Mouse (Mus musculus) monocyte, adult 2 months (primary cell): ENCODE measurements around the gene Stard3.

Source experiments
- DNase-seq, 2 experiments: peaks; one replicate each; pipeline ENCODE4 v3.0.0; 2022; ENCODE audit warnings: low spot score in 2 of 2, low read depth in 1 of 2

Stard3 gene

DNA sequence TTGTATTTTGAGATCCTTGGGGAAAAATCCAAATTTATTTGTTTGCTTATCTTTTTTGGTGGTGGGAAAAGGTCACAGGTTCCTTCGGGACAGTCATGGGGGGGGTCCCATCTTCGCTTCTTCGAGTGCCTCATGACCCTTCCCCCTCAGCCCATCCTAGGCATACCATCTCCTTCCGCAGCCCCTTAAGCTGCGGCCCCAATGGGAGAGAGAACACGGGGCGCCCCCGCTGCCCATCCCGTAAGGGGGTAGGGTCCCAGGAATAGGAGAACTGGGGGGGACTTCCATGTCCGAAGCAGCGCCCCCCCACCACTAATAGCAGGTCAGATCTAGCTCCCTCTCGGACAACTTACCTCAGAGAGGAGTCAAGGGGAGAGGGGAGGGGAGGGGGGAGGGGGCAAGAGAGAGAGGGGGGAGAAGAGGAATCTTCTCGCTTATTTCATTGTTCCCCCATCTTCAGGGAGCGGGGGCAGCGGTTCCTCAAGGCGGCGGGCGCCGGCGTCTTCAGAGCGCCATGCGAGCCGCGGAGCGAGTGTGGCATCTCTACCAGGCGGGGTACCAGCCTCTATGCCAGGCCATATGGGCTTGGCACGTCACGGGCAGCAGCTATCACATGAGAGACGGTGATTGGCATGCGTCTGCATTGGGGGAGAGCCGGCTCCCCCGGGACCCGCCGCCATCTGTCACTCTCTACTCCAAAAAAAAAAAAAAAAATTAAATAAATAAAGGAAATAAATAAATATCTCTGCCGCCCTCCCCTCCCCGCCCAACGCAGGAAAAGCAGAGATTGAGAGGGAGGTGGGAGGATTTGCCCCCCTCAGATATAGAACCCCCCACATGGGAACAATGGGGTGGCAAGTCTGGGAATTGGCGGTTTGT, 28.8 kb upstream of the Stard3 start, which contains the start of gene Neurod2:
Gene Neurod2, minus strand, starts transcription at position 568 of the 879 bp plus-strand sequence.
- no peak for DNase-seq

DNA sequence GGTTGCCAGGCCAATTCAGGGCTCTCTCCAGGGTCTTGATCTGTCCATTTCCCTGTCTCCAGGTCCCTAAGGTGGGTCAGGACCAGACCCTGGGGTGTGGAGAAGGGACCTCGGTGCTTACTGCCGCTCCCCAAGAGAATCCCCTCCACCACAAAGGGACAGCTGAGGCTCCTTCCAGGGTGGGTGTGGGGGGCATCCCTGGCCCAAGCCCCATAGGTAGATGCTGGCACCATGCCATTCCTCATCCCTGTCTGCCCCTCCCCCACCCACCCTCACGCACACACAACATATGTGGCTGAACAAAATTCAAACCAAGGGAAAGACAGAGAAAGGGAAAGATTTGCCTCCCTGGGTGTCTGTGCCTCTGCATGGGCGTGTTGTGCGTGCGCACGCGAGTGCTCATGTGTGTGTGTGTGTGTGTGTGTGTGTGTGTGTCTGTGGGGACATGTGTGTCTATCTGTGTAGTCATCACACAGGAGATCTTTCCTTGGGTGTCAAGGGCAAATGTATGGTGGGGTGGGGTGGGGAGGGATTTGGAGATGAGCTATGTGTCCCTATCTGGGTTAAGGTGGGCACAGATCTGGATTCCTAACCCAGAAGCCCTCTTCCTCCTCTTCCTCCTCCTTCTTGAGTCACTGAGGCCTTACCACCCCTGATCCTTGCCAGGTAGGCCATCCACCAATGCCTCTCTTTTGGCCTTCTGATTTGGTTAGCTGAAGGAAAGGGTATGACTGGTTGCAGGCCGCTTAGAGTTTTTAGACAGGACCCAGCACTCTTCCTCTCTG, 28.0 kb upstream of the Stard3 start:
- DNase-seq, result no peak

DNA sequence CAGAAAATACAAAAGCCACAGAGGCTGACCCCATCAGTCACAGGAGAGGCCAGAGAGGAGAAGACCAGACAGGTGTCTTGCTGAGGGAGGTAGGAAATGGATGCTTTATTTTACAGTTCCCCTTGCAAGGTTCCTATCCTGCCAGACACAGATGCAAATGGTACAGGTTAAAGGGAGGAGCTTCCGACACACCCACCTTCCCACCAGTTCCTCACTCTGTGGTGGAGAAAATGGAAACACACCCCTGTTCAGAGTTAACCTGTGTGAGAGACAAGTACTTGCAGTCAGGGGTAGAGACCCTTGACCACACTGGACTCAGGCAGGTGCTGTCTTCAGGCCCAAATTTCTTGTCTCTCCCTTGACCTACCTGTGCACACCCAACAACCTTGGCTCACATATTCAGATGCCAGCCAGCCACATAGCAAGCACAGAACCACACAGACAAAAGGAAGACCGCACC, 27.4 kb upstream of the Stard3 start:
- no peak for DNase-seq

DNA sequence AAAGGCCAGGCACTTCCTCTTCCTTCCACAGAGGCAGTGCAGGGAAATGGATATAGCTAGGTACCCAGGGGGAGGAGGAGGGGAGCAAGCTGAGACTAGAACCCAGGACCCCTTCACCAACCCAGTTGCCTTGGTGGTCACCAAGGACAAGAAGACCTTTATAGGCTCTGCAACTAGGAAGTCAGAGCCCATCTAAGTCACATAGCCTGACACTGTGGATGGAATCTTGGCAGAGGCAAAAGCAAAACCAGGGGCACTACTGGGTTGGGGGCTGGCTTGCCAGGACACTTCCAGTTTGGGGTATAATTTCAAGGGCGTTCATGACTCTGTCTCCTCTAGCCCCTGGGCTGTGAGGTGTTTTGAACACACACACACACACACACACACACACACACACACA, 26.8 kb upstream of the Stard3 start:
- DNase-seq, result no peak

DNA sequence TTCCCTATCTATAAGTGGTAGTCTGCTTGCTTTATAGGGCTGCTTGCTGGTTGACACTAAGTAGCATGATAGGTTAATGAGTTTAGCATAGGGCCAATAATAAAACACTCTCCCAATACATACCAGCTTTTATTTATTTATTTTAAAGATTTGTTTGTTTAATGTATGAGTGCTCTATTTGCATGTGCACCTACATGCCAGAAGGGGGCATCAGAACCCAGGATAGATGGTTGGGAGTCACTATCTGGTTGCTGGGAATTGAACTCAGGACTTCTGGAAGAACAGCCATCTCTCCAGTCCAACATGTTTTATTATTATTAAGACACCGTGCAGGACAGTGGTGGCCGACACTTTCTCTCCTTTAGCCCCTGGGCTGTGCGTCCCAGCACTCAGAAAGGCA, 26.0 kb upstream of the Stard3 start:
- no peak for DNase-seq

DNA sequence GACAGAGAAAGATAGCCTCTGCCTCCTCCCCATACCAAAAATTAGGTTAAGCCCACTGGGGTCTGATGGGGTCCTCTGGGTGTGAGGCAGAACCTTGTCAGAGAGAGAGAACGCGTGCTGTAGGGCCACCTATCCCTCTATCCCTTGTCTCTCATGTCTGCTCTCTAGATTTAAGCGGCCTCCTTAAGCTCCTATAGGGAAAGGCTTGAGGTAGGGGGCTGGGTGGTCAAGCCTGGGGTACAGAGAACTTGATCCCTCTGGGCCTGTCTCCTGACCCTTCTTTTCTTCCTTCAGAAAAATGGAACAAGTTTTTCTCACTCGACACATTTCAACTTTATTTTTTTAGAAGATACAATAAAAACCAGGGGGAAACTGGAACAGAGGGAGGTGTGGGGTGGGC, 25.3 kb upstream of the Stard3 start:
- no peak for DNase-seq

DNA sequence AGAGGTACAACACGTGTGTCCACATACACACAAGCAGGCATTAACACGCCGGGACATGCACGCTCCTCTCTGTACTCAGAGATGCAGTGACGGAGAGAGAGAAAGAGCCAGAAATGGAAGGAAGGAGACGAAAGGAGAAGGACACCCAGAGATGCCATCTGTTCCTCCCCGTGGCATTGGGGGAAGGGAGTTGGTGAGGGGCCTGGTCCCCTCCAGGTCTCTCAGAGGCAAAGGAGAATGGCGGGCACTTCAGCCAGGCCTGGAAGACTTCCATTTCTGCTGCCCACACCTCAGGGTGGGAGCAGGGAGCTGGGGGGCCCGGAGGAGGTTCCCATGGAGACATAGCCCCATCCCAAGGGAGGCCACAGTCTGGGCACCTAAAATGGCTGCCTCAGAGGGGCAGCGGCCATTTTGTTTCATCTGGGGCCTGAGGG, 24.9 kb upstream of the Stard3 start:
- DNase-seq, result no peak

DNA sequence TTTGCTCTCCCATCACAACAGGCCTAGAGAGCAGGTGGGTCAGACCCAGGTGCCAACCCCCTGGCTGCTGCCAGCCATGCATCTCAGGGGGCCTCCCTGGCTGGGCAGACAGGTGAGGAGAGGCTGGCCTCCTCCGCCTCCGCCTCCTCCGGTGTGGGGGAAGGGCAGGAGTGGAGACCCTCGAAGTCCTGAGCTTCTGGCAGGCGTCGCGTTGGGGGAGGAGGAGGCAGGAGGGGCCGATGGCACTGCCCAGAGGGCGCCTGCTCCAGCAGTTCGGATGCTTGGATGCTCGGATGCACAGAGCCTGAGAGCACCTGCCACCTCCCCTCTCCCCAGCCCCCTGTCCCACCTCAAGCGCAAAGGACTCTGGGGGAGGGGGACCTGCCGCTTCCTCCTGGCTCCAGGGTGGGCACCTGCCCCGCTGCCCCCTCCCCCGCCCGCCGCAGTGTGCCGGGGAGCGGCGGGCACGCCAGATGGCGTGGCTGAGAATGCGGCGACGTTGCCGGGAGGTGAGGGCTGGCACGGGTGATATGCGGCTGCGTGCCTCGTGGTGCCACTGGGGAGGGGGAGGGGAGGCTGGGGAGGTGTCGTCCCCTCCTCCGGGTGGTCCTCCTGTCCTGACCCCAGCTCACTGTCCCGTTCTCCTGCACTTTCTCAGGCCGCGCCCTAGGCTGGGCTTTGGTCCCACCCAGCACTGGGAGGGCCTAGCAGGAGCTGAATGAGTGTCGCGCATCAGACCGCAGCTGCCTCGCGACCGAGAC, 24.0 kb upstream of the Stard3 start:
- no peak for DNase-seq

DNA sequence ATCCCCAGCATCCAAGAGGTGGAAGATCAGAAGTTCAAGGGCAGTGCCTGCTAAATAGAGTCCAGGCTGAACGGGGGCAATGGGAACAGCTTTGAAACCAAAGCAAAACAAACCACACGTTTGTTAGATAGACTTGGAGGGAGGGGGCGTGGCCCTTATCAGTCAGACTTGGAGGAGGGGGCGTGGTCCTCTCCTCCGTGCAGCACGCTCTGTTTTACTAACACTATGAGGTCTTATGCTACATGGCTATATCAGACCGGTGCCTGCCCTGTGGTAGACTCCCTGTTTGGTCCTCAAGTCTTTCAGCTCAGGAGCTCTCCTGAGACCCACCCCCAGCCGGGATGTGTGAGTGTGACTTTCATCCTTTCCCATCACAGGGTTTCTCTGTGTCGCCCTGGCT, 22.9 kb upstream of the Stard3 start:
- DNase-seq, result no peak

DNA sequence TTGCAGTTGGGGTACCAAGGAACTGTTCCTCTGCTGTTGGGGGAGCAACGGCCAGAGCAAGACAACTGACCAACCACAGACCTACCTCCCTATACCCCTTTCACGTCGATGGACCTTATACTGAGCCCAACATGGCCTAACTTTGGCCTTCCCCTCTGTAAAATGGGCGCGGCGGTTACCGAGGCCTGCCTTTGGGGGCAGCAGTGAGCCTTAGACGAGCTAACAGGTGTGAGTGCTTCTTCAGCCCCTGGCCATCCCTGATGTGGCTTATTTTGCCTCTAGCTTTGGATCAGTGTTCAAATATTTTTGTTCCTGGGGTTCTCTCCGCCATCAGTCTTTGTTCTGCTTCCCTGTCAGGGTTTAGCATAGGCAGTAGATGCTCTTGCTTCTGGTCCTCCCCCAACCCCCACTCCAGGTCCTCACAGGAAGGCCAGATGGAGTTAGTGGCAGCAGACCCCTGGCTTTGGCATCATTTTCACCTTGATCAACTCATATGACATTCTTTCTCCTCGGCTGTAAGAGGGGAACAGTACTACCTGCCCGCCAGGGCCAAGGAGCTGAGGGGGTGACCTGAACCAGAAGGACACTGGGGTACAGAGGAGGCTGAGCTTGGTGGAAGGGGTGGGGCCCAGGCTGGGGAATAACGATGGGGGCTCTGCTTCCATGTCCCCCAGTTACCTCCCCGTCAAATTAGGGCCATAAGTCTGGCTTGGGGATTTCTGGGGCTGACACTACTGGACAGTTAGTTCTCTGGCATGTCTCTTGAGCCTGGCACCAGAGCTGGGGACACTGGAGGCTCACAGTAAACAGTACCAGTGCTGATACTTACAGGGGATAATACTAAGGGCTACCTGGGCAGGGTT, 21.7 kb upstream of the Stard3 start:
- no peak for DNase-seq

DNA sequence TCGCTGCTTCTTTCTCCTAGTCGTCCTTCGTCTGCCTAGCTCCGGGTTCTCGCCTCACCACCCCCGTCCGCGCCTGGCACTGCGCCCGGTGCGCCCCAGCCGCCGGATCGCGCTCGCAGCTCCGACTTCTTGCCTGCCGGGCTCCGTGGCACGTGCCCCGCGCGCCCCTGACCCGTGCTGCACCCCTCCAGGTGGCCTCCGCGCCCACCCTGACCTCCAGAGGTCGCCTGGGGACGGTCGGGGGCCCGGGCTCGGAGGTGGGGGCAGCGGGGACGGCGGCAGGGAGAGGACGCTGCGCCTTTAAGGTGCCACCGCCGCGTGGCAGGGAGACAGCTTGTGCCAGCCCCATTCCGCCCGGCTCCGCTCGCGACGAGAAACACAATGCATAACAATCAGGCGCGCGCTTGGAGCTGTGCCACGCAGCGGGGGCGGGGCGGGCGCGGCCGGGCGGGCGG, 19.6 kb upstream of the Stard3 start:
- no peak for DNase-seq

DNA sequence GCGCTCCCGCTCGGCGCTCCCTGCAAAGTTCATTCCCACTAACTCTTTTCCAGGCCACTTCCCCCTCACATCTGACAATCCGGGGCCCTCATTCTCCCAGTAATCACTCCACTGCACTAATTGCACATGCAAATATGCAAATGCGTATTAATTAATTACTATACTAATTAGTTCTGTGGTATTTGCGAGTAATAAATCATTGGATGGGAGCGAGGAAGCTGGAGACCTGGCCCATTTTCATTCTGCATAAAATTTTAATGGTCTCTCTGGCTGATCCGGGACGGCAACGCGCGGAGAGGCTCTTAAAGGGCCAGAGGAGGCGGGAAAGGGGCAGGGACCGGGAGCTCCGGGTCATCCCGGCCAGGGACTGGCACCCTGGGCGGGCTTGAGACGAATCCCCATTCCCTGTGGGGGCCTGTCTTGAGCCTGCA, 19.1 kb upstream of the Stard3 start:
- no peak for DNase-seq

DNA sequence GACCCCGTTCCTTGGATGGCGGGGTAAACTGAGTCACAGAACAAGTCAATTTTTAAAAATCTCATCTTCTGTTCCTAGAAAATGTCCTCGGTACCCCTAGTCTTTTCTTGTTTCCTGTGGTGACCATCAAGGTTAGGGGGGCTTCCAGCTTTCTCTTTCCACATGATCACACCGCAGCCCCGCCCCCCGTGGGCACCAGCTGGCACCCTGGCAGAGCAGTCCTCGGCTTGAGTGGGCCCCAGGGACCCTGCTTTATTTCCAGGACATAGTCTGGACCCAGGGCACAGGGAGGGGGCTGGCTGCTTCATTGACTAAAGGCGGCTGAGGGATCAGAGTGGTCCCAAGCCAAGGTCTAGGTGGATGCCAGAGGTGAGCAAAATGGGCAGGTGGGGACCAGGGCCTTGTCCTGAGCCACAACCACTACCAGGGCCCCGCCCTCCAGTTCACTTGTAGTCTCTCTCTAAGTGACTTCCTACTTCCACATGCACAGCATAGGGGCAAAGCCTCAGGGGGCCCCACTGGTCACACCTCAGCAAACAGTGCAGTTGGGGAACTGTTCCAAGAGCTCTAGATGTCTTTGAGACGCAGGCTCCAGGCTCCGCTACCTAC, 18.4 kb upstream of the Stard3 start:
- no peak for DNase-seq

DNA sequence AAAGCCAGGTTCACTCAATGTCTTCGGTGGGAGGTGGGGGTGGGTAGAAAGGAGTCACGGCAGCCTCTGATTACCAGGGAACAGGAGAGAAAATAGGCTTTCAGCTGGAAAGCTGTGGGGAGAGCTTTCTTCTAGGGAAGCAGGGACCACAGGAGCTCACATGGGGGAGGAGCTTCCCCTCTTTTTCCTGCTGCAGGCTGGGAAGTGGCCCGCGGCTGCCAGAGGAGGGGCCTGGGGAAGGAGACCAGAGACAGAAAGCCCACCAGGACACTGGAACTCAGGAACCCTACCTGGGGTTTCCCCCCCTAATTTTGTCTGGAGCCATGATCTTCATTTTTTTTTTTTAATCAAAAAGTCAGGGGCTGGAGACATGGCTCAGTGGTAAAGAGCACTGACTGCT, 17.6 kb upstream of the Stard3 start:
- no peak for DNase-seq

DNA sequence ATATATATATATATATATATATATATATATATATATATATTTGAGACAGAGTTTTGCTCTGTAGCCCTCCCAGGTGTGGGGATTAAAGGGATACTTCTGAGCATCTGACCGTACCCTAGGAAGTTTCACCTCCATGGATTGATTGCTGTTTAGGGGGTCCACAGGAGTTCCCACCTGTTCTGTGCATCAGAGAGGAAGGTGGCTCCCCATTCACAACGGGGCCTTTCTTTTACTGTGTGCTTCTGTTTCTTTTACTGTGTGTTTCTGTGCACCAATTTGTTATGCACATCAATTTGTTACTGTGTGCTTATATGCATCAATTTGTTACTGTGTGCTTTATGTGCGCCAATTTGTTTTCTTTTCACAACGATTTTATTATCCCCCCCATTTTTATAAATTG, 17.0 kb upstream of the Stard3 start:
- DNase-seq, result no peak

DNA sequence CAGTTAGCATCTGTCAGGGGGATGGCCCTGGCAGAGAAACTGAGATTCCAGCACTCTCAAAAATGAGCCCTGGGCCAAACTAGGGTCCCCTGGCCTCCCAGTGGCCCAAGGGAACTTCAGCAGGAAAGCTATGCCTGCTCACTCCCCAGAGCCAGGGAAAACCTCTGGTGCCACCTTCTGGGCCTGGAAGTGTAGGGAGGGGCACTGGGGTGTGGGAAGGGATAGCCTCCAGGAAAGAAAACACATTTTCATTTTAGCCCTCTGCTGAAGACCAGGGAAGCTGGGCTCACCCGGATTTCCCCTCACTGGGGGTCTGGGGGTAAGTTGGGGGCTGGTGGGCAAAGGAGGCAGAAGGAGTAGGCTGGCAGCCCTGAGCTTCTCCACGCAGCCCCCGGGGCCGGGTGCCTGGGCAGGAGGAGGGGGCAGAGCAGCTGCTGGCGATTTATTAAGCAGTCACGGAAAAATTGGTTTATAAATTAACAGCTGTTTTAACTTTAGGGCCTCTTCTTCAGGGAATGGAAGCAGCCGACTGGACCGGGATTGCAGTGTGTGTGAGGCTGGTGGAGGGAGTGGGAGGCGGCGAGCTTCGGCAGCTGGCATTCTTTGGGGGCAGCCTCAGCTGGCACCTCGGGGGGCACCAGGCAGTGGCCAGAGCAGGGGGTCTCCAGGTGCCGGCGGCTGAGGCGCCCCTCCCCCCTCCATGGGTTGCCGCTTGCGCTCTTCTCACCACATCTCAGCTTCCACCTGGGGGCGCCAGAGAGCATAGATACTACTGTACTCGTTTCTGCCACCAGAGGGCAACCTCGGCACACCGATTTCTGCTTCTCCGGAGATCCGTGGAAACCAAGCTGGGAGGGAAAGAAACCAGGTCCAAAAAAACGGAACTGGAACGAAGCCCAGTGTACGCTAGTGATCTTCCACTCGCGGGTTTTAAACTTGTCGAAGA, 15.9 kb upstream of the Stard3 start:
- peak; percentile 83 to 96 for DNase-seq

DNA sequence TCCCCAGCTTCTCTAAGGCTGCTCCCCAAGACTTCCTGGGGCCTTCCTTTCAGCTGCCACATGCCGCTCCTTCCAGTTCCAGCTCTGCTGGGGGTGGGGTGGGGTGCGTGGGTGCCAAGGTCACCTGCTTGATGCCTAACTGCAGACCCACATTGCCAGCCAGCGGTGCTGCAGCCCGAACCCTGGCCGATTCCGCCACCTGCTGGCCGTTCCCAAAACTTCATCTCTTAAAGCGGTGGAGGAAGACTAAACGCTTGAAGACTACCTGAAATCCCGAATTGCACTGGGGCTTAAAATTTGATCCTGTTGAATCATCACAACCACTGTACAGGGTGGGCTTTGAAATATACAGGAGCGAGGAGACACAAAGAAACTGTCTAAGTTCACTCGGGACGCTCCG, 12.9 kb upstream of the Stard3 start:
- DNase-seq, result peak in 1 of 2 experiments; percentile 52

DNA sequence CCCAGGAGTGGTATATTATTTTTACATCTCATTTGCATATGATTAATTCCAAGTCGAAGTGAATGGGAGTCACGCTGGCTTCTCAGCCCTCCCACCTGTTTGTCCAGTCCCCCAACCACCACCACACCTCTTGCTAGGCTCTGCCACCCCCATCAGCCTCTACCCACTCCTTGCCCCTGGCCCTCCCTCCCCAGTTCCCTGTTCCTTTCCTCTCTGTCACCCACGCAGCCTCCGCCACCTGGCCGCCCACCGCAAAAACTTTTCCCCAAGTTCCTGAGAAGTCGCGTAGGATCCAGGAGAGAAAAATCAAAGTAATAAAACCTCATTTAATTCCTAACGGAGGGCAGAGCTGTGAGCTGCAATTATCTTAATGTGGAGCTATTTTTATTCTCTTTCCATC, 12.0 kb upstream of the Stard3 start:
- no peak for DNase-seq
